Mouse (Mus musculus) kidney, postnatal 0 days (tissue): ENCODE measurements at regions not wholly inside any gene's neighbourhood (a gene's known extent, or its start where the extent isn't known, plus 50 kb on each side); places are given as distances from the start of the nearest gene placed in this dataset.

Source experiments
- ATAC-seq: fragments of 200-750 bp; cut with Nextera tagmentation; replicated peaks from 2 replicates; pipeline ENCODE4 v1.8.0; 2017; ENCODE audit warnings: low read depth, moderate number of reproducible peaks, moderate TSS enrichment, moderate library complexity; ENCODE audit not compliant: low FRiP score
- DNase-seq: peaks from one replicate; pipeline ENCODE4 v3.0.0-alpha.2; 2016; ENCODE audit warnings: low spot score
- H3K27ac ChIP-seq: fragments of 300-500 bp; sonication (generic); 2 replicates; pipeline ENCODE4 v1.5.1; 2014; ENCODE audit warnings: mild to moderate bottlenecking
- H3K27me3 ChIP-seq: fragments of 300-500 bp; sonication (generic); 2 replicates; pipeline ENCODE4 v1.6.1; 2014; ENCODE audit warnings: low read length, mixed read lengths; ENCODE audit not compliant: insufficient read depth
- H3K36me3 ChIP-seq: fragments of 300-500 bp; sonication (generic); 2 replicates; pipeline ENCODE4 v1.6.1; 2014; ENCODE audit warnings: low read length, mixed read lengths; ENCODE audit not compliant: insufficient read depth
- H3K4me1 ChIP-seq: fragments of 300-500 bp; sonication (generic); replicated peaks from 2 replicates; pipeline ENCODE4 v1.6.1; 2014; ENCODE audit warnings: antibody characterized with exemption, low read length, mixed read lengths; ENCODE audit not compliant: insufficient read depth
- H3K4me2 ChIP-seq: fragments of 300-500 bp; sonication (generic); 2 replicates; pipeline ENCODE4 v1.6.1; 2014; ENCODE audit warnings: mild to moderate bottlenecking, low read length, moderate library complexity, mixed read lengths
- H3K4me3 ChIP-seq: fragments of 300-500 bp; sonication (generic); replicated peaks from 2 replicates; pipeline ENCODE4 v1.5.1; 2014; ENCODE audit warnings: low read depth, low read length
- H3K9ac ChIP-seq: fragments of 300-500 bp; sonication (generic); 2 replicates; pipeline ENCODE4 v1.6.1; 2014; ENCODE audit warnings: low read depth, low read length
- H3K9me3 ChIP-seq: fragments of 300-500 bp; sonication (generic); replicated peaks from 2 replicates; pipeline ENCODE4 v1.6.1; 2016; ENCODE audit warnings: low read length, inconsistent platforms, mixed read lengths
- CTCF ChIP-seq: IDR thresholded peaks from 2 replicates; pipeline ENCODE4 v1.5.1; 2016; ENCODE audit warnings: antibody characterized with exemption, low read depth, mild to moderate bottlenecking, moderate library complexity
- WGBS: fragments of 180-500 bp; shearing (Covaris S2); extraction: QIAGEN DNeasy Blood & Tissue Kit; methylation state at CpG from one replicate; pipeline ENCODE4 v1.1.7; 2014; 5-methylcytosine and 5-hydroxymethylcytosine counted together

- H3K4me1 ChIP-seq: no peaks in the 10 kb centered on the region
- DNase-seq (no peak), ATAC-seq (no peak)
- no peaks in the 10 kb centered on the region for H3K36me3 ChIP-seq
- H3K27ac ChIP-seq: no peak overlapping the region
- no peak overlapping the region for H3K9ac ChIP-seq
- no peak for TF ChIP-seq CTCF
- H3K4me3 ChIP-seq: no peak overlapping the region
- 31% methylated on average over 1 of the region's 1 CpGs for WGBS
- no peaks in the 10 kb centered on the region for H3K9me3 ChIP-seq
- H3K27me3 ChIP-seq: no peaks in the 10 kb centered on the region
- H3K4me2 ChIP-seq: no peak overlapping the region
Measured at GRCm38 (mm10) chr14:113930779-113931178, 616.4 kb downstream of the Tpm3-rs7 start.

GRCm38 (mm10) chr14:113933841-113934240, 619.4 kb downstream of the Tpm3-rs7 start:
- Histone ChIP-seq H3K4me2 (no peak overlapping the region), H3K9ac (no peak overlapping the region), H3K9me3 (no peaks in the 10 kb centered on the region), H3K4me1 (no peaks in the 10 kb centered on the region), H3K27me3 (no peaks in the 10 kb centered on the region), H3K36me3 (no peaks in the 10 kb centered on the region), H3K4me3 (no peak overlapping the region), H3K27ac (no peak overlapping the region)
- TF ChIP-seq CTCF: no peak
- DNase-seq (no peak), ATAC-seq (no peak)
- 83% methylated on average over 4 of the region's 4 CpGs for WGBS
